Mouse (Mus musculus) bone marrow, adult 2 months (tissue): ENCODE data around the gene C5ar1.

Source experiments
- CTCF ChIP-seq: fragments of 200-500 bp; IDR thresholded peaks from 2 replicates; pipeline ENCODE4 v1.5.1; 2011; ENCODE audit warnings: low read length, control low read depth; ENCODE audit not compliant: control insufficient read depth, insufficient read depth
- POLR2A ChIP-seq: fragments of 200-500 bp; IDR thresholded peaks from 2 replicates; pipeline ENCODE4 v1.6.1; 2011; ENCODE audit warnings: low read depth, mild to moderate bottlenecking, control low read depth, low read length, borderline replicate concordance; ENCODE audit not compliant: control insufficient read depth

DNA sequence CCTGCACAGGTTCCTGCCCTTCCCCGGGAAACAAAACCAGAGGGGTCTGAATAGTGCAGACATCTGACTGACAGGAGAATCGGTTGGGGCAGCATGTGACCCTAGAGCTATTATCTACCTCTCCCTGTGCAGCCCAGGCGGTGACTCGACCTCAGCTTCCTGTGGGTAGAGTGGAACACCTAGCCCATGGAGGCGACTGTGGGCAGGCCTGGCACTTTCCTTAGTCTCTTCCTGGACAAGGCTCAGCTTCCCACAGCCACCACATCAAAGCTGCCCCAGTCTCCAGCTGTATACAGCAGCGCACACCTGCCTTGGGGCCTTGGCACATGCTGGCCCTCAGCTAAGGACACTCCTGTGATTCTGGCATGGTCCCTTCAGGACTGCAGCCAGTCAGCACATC, 58.2 kb downstream of the C5ar1 start:
- TF ChIP-seq CTCF: no peak
- TF ChIP-seq POLR2A: no peak
